Mouse (Mus musculus): ENCODE data around the gene Gm8229. TPM values are rescaled to one million over a fixed set of nuclear protein-coding genes. Genes with fewer than 3 reads are reported as not detected.
"Not testable (repeated sequence)": the region's sequence is repeated elsewhere in the genome, so short reads cannot be mapped to it uniquely, and the experiment has no call there.

Gm8229 gene
- 1.2 and 1.7 TPM in 2 replicates for polyA plus RNA-seq (2012; rRNA removed)

DNA sequence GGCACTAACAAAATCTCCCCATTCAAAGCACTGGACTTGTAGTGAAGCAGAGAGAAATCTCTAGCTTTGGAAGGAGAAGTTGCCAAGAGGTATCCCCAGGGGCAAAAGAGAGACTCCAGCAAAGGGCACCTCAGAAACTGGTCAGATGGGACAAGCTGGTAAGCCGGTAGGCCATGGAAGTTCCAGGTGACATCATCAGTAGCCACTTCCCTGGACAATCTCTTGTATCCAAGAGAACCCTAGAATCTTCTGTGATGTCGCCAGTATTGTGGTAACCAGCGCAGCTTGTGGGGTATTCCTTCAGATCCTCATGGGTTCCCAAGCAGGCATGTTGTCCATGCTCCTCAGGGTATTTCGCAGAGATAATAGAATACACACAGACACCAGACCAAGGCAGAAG is at the start of gene Gm8229:
TSS of gene Gm8229 (plus strand) at position 301 of the 400 bp plus-strand sequence.
- not testable (repeated sequence) for H3K27ac ChIP-seq (ENCODE audit: control insufficient read depth, insufficient read depth, low read depth, low read length); H3K27me3 ChIP-seq (ENCODE audit: control insufficient read depth, insufficient read depth, low read length); H3K4me1 ChIP-seq (ENCODE audit: control insufficient read depth, insufficient read depth, low read length); H3K36me3 ChIP-seq (ENCODE audit: control insufficient read depth, insufficient read depth, low read length)
- peak within 1 kb of the TSS; percentile 70 for H3K4me3 ChIP-seq (ENCODE audit: control insufficient read depth, low read depth, low read length)

DNA sequence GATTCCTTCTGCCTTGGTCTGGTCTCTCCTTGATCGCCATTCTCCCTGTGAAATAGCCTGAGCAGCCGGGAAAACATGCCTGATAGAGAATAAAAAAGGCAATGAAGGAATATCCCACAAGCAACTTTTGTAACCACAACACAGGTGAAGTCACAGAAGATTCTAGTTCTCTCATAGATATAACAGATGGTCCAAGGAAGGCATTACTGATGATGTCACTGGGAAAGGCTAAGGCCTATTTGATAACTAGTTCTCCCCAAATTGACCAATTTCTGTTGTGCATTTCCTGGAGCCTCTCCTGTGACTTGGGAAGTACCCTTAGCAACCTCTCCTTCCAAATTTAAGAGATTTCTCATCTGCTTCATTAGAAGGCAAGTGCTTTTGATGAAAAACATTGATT is 26.7 kb upstream of the Gm8229 start, which contains the start of gene Gm5930:
TSS of gene Gm5930 (minus strand) at position 101 of the 400 bp plus-strand sequence.
- H3K4me3 ChIP-seq (ENCODE audit: control insufficient read depth, low read depth, low read length); H3K27ac ChIP-seq (ENCODE audit: control insufficient read depth, insufficient read depth, low read depth, low read length); H3K36me3 ChIP-seq (ENCODE audit: control insufficient read depth, insufficient read depth, low read length); H3K4me1 ChIP-seq (ENCODE audit: control insufficient read depth, insufficient read depth, low read length); H3K27me3 ChIP-seq (ENCODE audit: control insufficient read depth, insufficient read depth, low read length): not testable (repeated sequence)

GRCm38 (mm10) chr14:44361416-44361815 is 3.7 kb upstream of the Gm8229 start:
- H3K36me3 ChIP-seq (ENCODE audit: control insufficient read depth, insufficient read depth, low read length); H3K27me3 ChIP-seq (ENCODE audit: control insufficient read depth, insufficient read depth, low read length); H3K27ac ChIP-seq (ENCODE audit: control insufficient read depth, insufficient read depth, low read depth, low read length); H3K4me3 ChIP-seq (ENCODE audit: control insufficient read depth, low read depth, low read length); H3K4me1 ChIP-seq (ENCODE audit: control insufficient read depth, insufficient read depth, low read length): not testable (repeated sequence)

DNA sequence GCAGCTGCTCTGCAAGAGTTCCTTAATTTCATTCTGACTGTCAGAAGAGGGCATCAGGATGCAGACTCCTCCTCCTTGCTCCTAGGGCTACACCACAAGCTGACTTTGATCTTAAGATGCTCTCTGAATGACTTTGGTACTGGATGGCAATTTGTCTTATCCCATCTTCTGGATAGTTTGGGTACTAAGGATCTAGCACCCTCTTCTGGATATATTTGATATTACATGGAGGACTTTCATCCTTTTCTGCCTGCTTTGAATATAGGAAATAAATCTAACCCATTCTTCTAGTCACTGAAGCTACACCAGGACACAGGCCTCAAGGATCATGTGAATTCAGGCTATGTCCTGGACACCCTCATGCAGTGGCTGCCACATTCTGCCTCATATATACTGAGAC is 2.9 kb upstream of the Gm8229 start:
- not testable (repeated sequence) for H3K4me1 ChIP-seq (ENCODE audit: control insufficient read depth, insufficient read depth, low read length); H3K27me3 ChIP-seq (ENCODE audit: control insufficient read depth, insufficient read depth, low read length); H3K4me3 ChIP-seq (ENCODE audit: control insufficient read depth, low read depth, low read length); H3K36me3 ChIP-seq (ENCODE audit: control insufficient read depth, insufficient read depth, low read length); H3K27ac ChIP-seq (ENCODE audit: control insufficient read depth, insufficient read depth, low read depth, low read length)

- H3K4me1 ChIP-seq (ENCODE audit: control insufficient read depth, insufficient read depth, low read length); H3K36me3 ChIP-seq (ENCODE audit: control insufficient read depth, insufficient read depth, low read length); H3K27me3 ChIP-seq (ENCODE audit: control insufficient read depth, insufficient read depth, low read length); H3K27ac ChIP-seq (ENCODE audit: control insufficient read depth, insufficient read depth, low read depth, low read length): not testable (repeated sequence)
- peak overlapping the region; percentile 65 for H3K4me3 ChIP-seq (ENCODE audit: control insufficient read depth, low read depth, low read length)
Measured at GRCm38 (mm10) chr14:44384233-44384632, 19.1 kb downstream of the Gm8229 start.

DNA sequence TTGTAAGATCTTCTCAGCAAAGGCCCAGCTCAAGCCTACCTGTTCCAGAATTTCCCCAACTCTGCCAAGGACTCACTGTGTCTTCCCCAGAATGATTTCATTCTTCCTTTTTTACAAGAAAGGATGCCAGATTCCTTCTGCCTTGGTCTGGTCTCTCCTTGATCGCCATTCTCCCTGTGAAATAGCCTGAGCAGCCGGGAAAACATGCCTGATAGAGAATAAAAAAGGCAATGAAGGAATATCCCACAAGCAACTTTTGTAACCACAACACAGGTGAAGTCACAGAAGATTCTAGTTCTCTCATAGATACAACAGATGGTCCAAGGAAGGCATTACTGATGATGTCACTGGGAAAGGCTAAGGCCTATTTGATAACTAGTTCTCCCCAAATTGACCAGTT is 45.4 kb downstream of the Gm8229 start, which contains the start of gene Gm3371:
TSS of gene Gm3371 (minus strand) at position 101 of the 400 bp plus-strand sequence.
- not testable (repeated sequence) for H3K27ac ChIP-seq (ENCODE audit: control insufficient read depth, insufficient read depth, low read depth, low read length); H3K4me1 ChIP-seq (ENCODE audit: control insufficient read depth, insufficient read depth, low read length); H3K4me3 ChIP-seq (ENCODE audit: control insufficient read depth, low read depth, low read length); H3K36me3 ChIP-seq (ENCODE audit: control insufficient read depth, insufficient read depth, low read length); H3K27me3 ChIP-seq (ENCODE audit: control insufficient read depth, insufficient read depth, low read length)

Other genes with a start within 250 kb of the Gm8229 start
- gene Gm3327, start 241.5 kb upstream of the Gm8229 start, polyA plus RNA-seq (2012; rRNA removed), result 2.8 and 4.1 TPM in 2 replicates
- 0.63 and 2.4 TPM in 2 replicates for gene Gm8212, start 167.7 kb upstream of the Gm8229 start, polyA plus RNA-seq (2012; rRNA removed)
- 6.8 and 7.4 TPM in 2 replicates for gene 4930503E14Rik, start 152.1 kb upstream of the Gm8229 start, polyA plus RNA-seq (2012; rRNA removed)
- gene Gm8220, start 79.8 kb upstream of the Gm8229 start, polyA plus RNA-seq (2012; rRNA removed), result 3.3 TPM in 2 replicates
- gene Gm5930, start 26.8 kb upstream of the Gm8229 start, polyA plus RNA-seq (2012; rRNA removed), result 2.2 and 3.0 TPM in 2 replicates
- gene Gm3371, start 45.3 kb downstream of the Gm8229 start, polyA plus RNA-seq (2012; rRNA removed), result 1.5 and 1.6 TPM in 2 replicates
- gene Gm8232, start 68.3 kb downstream of the Gm8229 start, polyA plus RNA-seq (2012; rRNA removed), result 1.2 and 1.8 TPM in 2 replicates
- 17.0 and 21.5 TPM in 2 replicates for gene BC061237, start 127.1 kb downstream of the Gm8229 start, polyA plus RNA-seq (2012; rRNA removed)
- not detected in 2 replicates for gene Gm17093, start 152.9 kb downstream of the Gm8229 start, polyA plus RNA-seq (2012; rRNA removed)
- gene Gm8247, start 217.8 kb downstream of the Gm8229 start, polyA plus RNA-seq (2012; rRNA removed), result 1.1 and 1.7 TPM in 2 replicates